Mouse (Mus musculus): ENCODE measurements at regions not wholly inside any gene's neighbourhood (a gene's known extent, or its start where the extent isn't known, plus 50 kb on each side); places are given as distances from the start of the nearest gene placed in this dataset.

DNA sequence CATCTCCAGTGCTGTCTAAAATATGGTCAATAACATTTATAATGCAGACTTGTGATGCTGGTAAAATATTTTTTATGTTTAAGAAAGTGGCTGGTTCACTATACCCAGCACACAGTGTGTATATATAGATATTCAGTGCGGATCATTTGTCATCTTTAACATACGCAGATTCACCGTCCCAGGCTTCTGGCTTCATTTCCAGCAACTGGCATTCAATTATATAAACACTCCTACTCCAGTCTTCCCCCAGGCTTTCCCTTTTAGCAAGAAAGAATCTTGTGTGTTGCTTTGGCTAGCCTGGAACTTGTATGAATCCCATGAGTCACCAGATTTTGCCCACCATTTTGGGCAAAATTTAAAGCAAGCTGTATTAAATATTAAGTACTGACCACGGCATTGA lies 260.8 kb upstream of the Stt3b start:
- WGBS = 40% methylated on average over 4 of the region's 4 CpGs
- DNase-seq (ENCODE audit: low spot score) (no peak), ATAC-seq (replicated peaks; ENCODE audit: low FRiP score, low TSS enrichment, low read depth) (no peak)

GRCm38 (mm10) chr9:115581116-115581515 lies 270.9 kb upstream of the Stt3b start:
- ATAC-seq (replicated peaks; ENCODE audit: low FRiP score, low TSS enrichment, low read depth) = no peak
- H3K36me3 ChIP-seq (ENCODE audit: control insufficient read depth, insufficient read depth, low read length) = no peaks in the 10 kb centered on the region
- H3K4me2 ChIP-seq (ENCODE audit: low read length) = no peak overlapping the region
- H3K4me1 ChIP-seq (replicated peaks; ENCODE audit: control insufficient read depth, insufficient read depth, low read length) = no peaks in the 10 kb centered on the region
- H3K9ac ChIP-seq (ENCODE audit: low read length) = no peak overlapping the region
- no peak overlapping the region for H3K27ac ChIP-seq (ENCODE audit: low read depth)
- WGBS = 74% methylated on average over 3 of the region's 3 CpGs
- no peaks in the 10 kb centered on the region for H3K27me3 ChIP-seq (replicated peaks; ENCODE audit: control insufficient read depth, insufficient read depth, low read length)
- H3K4me3 ChIP-seq (ENCODE audit: low read depth, low read length) = no peak overlapping the region
- peaks cover 4% of the 10 kb centered on the region; the same call in 1 of the 2 replicates for H3K9me3 ChIP-seq (ENCODE audit: control insufficient read depth, low read length)
- DNase-seq (ENCODE audit: low spot score) = no peak

More for the DNA sequence above, 260.8 kb upstream of the Stt3b start:
- H3K9me3 ChIP-seq (ENCODE audit: control insufficient read depth, low read length) = no peaks in the 10 kb centered on the region
- no peak overlapping the region for H3K9ac ChIP-seq (ENCODE audit: low read length)
- H3K4me1 ChIP-seq (replicated peaks; ENCODE audit: control insufficient read depth, insufficient read depth, low read length) = no peaks in the 10 kb centered on the region
- no peak overlapping the region for H3K4me2 ChIP-seq (ENCODE audit: low read length)
- H3K36me3 ChIP-seq (ENCODE audit: control insufficient read depth, insufficient read depth, low read length) = no peaks in the 10 kb centered on the region
- no peaks in the 10 kb centered on the region for H3K27me3 ChIP-seq (replicated peaks; ENCODE audit: control insufficient read depth, insufficient read depth, low read length)
- no peak overlapping the region for H3K4me3 ChIP-seq (ENCODE audit: low read depth, low read length)
- no peak overlapping the region for H3K27ac ChIP-seq (ENCODE audit: low read depth)

GRCm38 (mm10) chr9:115583548-115583947 lies 273.3 kb upstream of the Stt3b start:
- Histone ChIP-seq H3K36me3 (ENCODE audit: control insufficient read depth, insufficient read depth, low read length) (no peaks in the 10 kb centered on the region), H3K4me1 (replicated peaks; ENCODE audit: control insufficient read depth, insufficient read depth, low read length) (no peaks in the 10 kb centered on the region), H3K9me3 (ENCODE audit: control insufficient read depth, low read length) (peaks cover 3% of the 10 kb centered on the region; the same call in 1 of the 2 replicates), H3K4me2 (ENCODE audit: low read length) (no peak overlapping the region), H3K27me3 (replicated peaks; ENCODE audit: control insufficient read depth, insufficient read depth, low read length) (no peaks in the 10 kb centered on the region), H3K27ac (ENCODE audit: low read depth) (no peak overlapping the region), H3K4me3 (ENCODE audit: low read depth, low read length) (no peak overlapping the region), H3K9ac (ENCODE audit: low read length) (no peak overlapping the region)
- WGBS = 87% methylated on average over 11 of the region's 11 CpGs
- ATAC-seq (replicated peaks; ENCODE audit: low FRiP score, low TSS enrichment, low read depth) (no peak), DNase-seq (ENCODE audit: low spot score) (no peak)

- H3K27me3 ChIP-seq (replicated peaks; ENCODE audit: control insufficient read depth, insufficient read depth, low read length) = no peaks in the 10 kb centered on the region
- H3K4me1 ChIP-seq (replicated peaks; ENCODE audit: control insufficient read depth, insufficient read depth, low read length) = no peaks in the 10 kb centered on the region
- H3K36me3 ChIP-seq (ENCODE audit: control insufficient read depth, insufficient read depth, low read length) = no peaks in the 10 kb centered on the region
- no peak overlapping the region for H3K27ac ChIP-seq (ENCODE audit: low read depth)
- H3K4me3 ChIP-seq (ENCODE audit: low read depth, low read length) = no peak overlapping the region
- H3K4me2 ChIP-seq (ENCODE audit: low read length) = no peak overlapping the region
- peaks cover 3% of the 10 kb centered on the region; the same call in 1 of the 2 replicates for H3K9me3 ChIP-seq (ENCODE audit: control insufficient read depth, low read length)
- 68% methylated on average over 7 of the region's 7 CpGs for WGBS
- DNase-seq (ENCODE audit: low spot score) (no peak), ATAC-seq (replicated peaks; ENCODE audit: low FRiP score, low TSS enrichment, low read depth) (no peak)
- no peak overlapping the region for H3K9ac ChIP-seq (ENCODE audit: low read length)
Observed at GRCm38 (mm10) chr9:115584874-115585273, 274.7 kb upstream of the Stt3b start.

GRCm38 (mm10) chr9:115592466-115592865 lies 282.2 kb upstream of the Stt3b start:
- H3K4me2 ChIP-seq (ENCODE audit: low read length) = no peak overlapping the region
- H3K36me3 ChIP-seq (ENCODE audit: control insufficient read depth, insufficient read depth, low read length) = no peaks in the 10 kb centered on the region
- H3K27me3 ChIP-seq (replicated peaks; ENCODE audit: control insufficient read depth, insufficient read depth, low read length) = no peaks in the 10 kb centered on the region
- H3K4me3 ChIP-seq (ENCODE audit: low read depth, low read length) = no peak overlapping the region
- no peak overlapping the region for H3K27ac ChIP-seq (ENCODE audit: low read depth)
- DNase-seq (ENCODE audit: low spot score) = no peak
- 79% methylated on average over 5 of the region's 5 CpGs for WGBS
- H3K4me1 ChIP-seq (replicated peaks; ENCODE audit: control insufficient read depth, insufficient read depth, low read length) = no peaks in the 10 kb centered on the region
- H3K9ac ChIP-seq (ENCODE audit: low read length) = no peak overlapping the region
- H3K9me3 ChIP-seq (ENCODE audit: control insufficient read depth, low read length) = peaks cover 3% of the 10 kb centered on the region; the same call in 1 of the 2 replicates
- no peak for ATAC-seq (replicated peaks; ENCODE audit: low FRiP score, low TSS enrichment, low read depth)

- Histone ChIP-seq H3K36me3 (ENCODE audit: control insufficient read depth, insufficient read depth, low read length) (no peaks in the 10 kb centered on the region), H3K27me3 (replicated peaks; ENCODE audit: control insufficient read depth, insufficient read depth, low read length) (no peaks in the 10 kb centered on the region), H3K9ac (ENCODE audit: low read length) (no peak overlapping the region), H3K4me2 (ENCODE audit: low read length) (no peak overlapping the region), H3K27ac (ENCODE audit: low read depth) (no peak overlapping the region), H3K4me3 (ENCODE audit: low read depth, low read length) (no peak overlapping the region), H3K4me1 (replicated peaks; ENCODE audit: control insufficient read depth, insufficient read depth, low read length) (no peaks in the 10 kb centered on the region), H3K9me3 (ENCODE audit: control insufficient read depth, low read length) (no peaks in the 10 kb centered on the region)
- ATAC-seq (replicated peaks; ENCODE audit: low FRiP score, low TSS enrichment, low read depth) (no peak), DNase-seq (ENCODE audit: low spot score) (no peak)
- 67% methylated on average over 9 of the region's 9 CpGs for WGBS
Observed at GRCm38 (mm10) chr9:115600228-115600627, 290.0 kb upstream of the Stt3b start.

GRCm38 (mm10) chr9:115600826-115601225 lies 290.6 kb upstream of the Stt3b start:
- H3K27ac ChIP-seq (ENCODE audit: low read depth) = no peak overlapping the region
- 80% methylated on average over 2 of the region's 2 CpGs for WGBS
- no peaks in the 10 kb centered on the region for H3K4me1 ChIP-seq (replicated peaks; ENCODE audit: control insufficient read depth, insufficient read depth, low read length)
- no peak overlapping the region for H3K4me2 ChIP-seq (ENCODE audit: low read length)
- no peak overlapping the region for H3K9ac ChIP-seq (ENCODE audit: low read length)
- no peaks in the 10 kb centered on the region for H3K27me3 ChIP-seq (replicated peaks; ENCODE audit: control insufficient read depth, insufficient read depth, low read length)
- no peaks in the 10 kb centered on the region for H3K36me3 ChIP-seq (ENCODE audit: control insufficient read depth, insufficient read depth, low read length)
- DNase-seq (ENCODE audit: low spot score) (no peak), ATAC-seq (replicated peaks; ENCODE audit: low FRiP score, low TSS enrichment, low read depth) (no peak)
- no peak overlapping the region for H3K4me3 ChIP-seq (ENCODE audit: low read depth, low read length)
- H3K9me3 ChIP-seq (ENCODE audit: control insufficient read depth, low read length) = no peaks in the 10 kb centered on the region

- H3K36me3 ChIP-seq (ENCODE audit: control insufficient read depth, insufficient read depth, low read length) = no peaks in the 10 kb centered on the region
- no peaks in the 10 kb centered on the region for H3K9me3 ChIP-seq (ENCODE audit: control insufficient read depth, low read length)
- H3K27me3 ChIP-seq (replicated peaks; ENCODE audit: control insufficient read depth, insufficient read depth, low read length) = no peaks in the 10 kb centered on the region
- no peak overlapping the region for H3K9ac ChIP-seq (ENCODE audit: low read length)
- H3K4me3 ChIP-seq (ENCODE audit: low read depth, low read length) = no peak overlapping the region
- ATAC-seq (replicated peaks; ENCODE audit: low FRiP score, low TSS enrichment, low read depth) (no peak), DNase-seq (ENCODE audit: low spot score) (no peak)
- H3K4me2 ChIP-seq (ENCODE audit: low read length) = no peak overlapping the region
- 92% methylated on average over 7 of the region's 7 CpGs for WGBS
- H3K4me1 ChIP-seq (replicated peaks; ENCODE audit: control insufficient read depth, insufficient read depth, low read length) = no peaks in the 10 kb centered on the region
- no peak overlapping the region for H3K27ac ChIP-seq (ENCODE audit: low read depth)
Observed at GRCm38 (mm10) chr9:115602772-115603171, 292.6 kb upstream of the Stt3b start.

GRCm38 (mm10) chr9:115604450-115604849 lies 294.2 kb upstream of the Stt3b start:
- Histone ChIP-seq H3K27me3 (replicated peaks; ENCODE audit: control insufficient read depth, insufficient read depth, low read length) (no peaks in the 10 kb centered on the region), H3K36me3 (ENCODE audit: control insufficient read depth, insufficient read depth, low read length) (no peaks in the 10 kb centered on the region), H3K9ac (ENCODE audit: low read length) (no peak overlapping the region), H3K4me3 (ENCODE audit: low read depth, low read length) (no peak overlapping the region), H3K9me3 (ENCODE audit: control insufficient read depth, low read length) (no peaks in the 10 kb centered on the region), H3K27ac (ENCODE audit: low read depth) (no peak overlapping the region), H3K4me1 (replicated peaks; ENCODE audit: control insufficient read depth, insufficient read depth, low read length) (no peaks in the 10 kb centered on the region), H3K4me2 (ENCODE audit: low read length) (no peak overlapping the region)
- no peak for DNase-seq (ENCODE audit: low spot score)
- 88% methylated on average over 3 of the region's 3 CpGs for WGBS
- ATAC-seq (replicated peaks; ENCODE audit: low FRiP score, low TSS enrichment, low read depth) = no peak
